Mouse (Mus musculus): ENCODE measurements around the gene Golga7b.

DNA sequence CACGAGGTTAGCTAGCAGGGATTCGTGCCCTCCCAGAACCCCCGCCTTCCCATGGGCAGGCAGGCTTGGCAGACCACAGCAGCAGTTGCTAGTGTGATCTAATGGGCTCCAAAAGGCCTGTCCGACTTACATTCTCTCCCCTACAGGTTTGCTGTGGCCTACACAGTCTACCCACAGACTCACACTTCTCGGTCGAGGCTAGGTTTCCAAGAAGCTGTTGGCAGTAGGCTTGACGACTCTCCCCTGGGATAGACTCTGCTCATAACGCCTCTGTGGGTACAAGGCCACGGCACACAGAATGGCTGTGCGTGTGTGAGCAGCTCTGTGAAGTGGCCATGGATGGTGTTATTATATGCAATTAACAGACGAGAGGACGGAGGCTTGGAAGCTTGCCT lies 9.9 kb downstream of the Golga7b start:
- TF ChIP-seq CTCF (IDR thresholded peaks at IDR 0.05; ENCODE audit: low read depth, low read length) (no peak), GATA1 (IDR thresholded peaks at IDR 0.05; ENCODE audit: borderline replicate concordance, low read length) (no peak), POLR2AphosphoS5 (IDR thresholded peaks at IDR 0.05; ENCODE audit: insufficient replicate concordance, low read depth, low read length) (no peak), TAL1 (conservative IDR thresholded peaks at IDR 0.05; ENCODE audit: low read depth, low read length) (no peak), GATA2 (IDR thresholded peaks at IDR 0.05; ENCODE audit: borderline replicate concordance, low read depth, low read length) (no peak)
